Mouse (Mus musculus) stomach, postnatal 0 days (tissue): ENCODE results near the gene Olfr628. TPM values are rescaled to one million over a fixed set of nuclear protein-coding genes. Genes with fewer than 3 reads are reported as not detected.
"Not testable (repeated sequence)": the region's sequence is repeated elsewhere in the genome, so short reads cannot be mapped to it uniquely, and the experiment has no call there.

Experiments used
- ATAC-seq: fragments of 200-750 bp; cut with Nextera tagmentation; 2 replicates; pipeline ENCODE4 v1.8.0; 2017; ENCODE audit not compliant: low FRiP score, low TSS enrichment
- DNase-seq: peaks from one replicate; pipeline ENCODE4 v3.0.0-alpha.2; 2016; ENCODE audit warnings: low spot score
- H3K27ac ChIP-seq: fragments of 300-500 bp; sonication (generic); replicated peaks from 2 replicates; pipeline ENCODE4 v1.5.1; 2014; ENCODE audit warnings: mild to moderate bottlenecking, control low read depth
- H3K27me3 ChIP-seq: fragments of 300-500 bp; sonication (generic); 2 replicates; pipeline ENCODE4 v1.6.1; 2014; ENCODE audit warnings: low read length; ENCODE audit not compliant: control insufficient read depth, insufficient read depth
- H3K36me3 ChIP-seq: fragments of 300-500 bp; sonication (generic); 2 replicates; pipeline ENCODE4 v1.6.1; 2014; ENCODE audit warnings: low read length, mixed read lengths; ENCODE audit not compliant: control insufficient read depth, insufficient read depth
- H3K4me1 ChIP-seq: fragments of 300-500 bp; sonication (generic); replicated peaks from 2 replicates; pipeline ENCODE4 v1.6.1; 2014; ENCODE audit warnings: antibody characterized with exemption; ENCODE audit not compliant: control insufficient read depth, insufficient read depth
- H3K4me2 ChIP-seq: fragments of 300-500 bp; sonication (generic); replicated peaks from 2 replicates; pipeline ENCODE4 v1.6.1; 2014; ENCODE audit warnings: low read depth, mild to moderate bottlenecking, control low read depth, moderate library complexity
- H3K4me3 ChIP-seq: fragments of 300-500 bp; sonication (generic); 2 replicates; pipeline ENCODE4 v1.5.1; 2014; ENCODE audit warnings: low read depth, low read length, control low read depth
- H3K9ac ChIP-seq: fragments of 300-500 bp; sonication (generic); 2 replicates; pipeline ENCODE4 v1.6.1; 2014; ENCODE audit warnings: mild to moderate bottlenecking, low read length, control low read depth, mixed read lengths
- H3K9me3 ChIP-seq: fragments of 300-500 bp; sonication (generic); 2 replicates; pipeline ENCODE4 v1.6.1; 2016; ENCODE audit warnings: low read length; ENCODE audit not compliant: control insufficient read depth
- CTCF ChIP-seq: IDR thresholded peaks from 2 replicates; pipeline ENCODE4 v1.5.1; 2016; ENCODE audit warnings: antibody characterized with exemption, low read depth, mild to moderate bottlenecking, moderate library complexity
- EP300 ChIP-seq: optimal IDR thresholded peaks from 2 replicates; pipeline ENCODE3; 2016; ENCODE audit warnings: antibody characterized with exemption
- WGBS: fragments of 180-500 bp; shearing (Covaris S2); extraction: QIAGEN DNeasy Blood & Tissue Kit; methylation state at CpG from one replicate; pipeline ENCODE4 v1.1.7; 2014; 5-methylcytosine and 5-hydroxymethylcytosine counted together
- polyA plus RNA-seq: library from polyadenylated mRNA; unstranded; fragments of >200 nt; fragmentation: Nextera tagmentation; extraction: Ambion mirVana; gene quantifications from 2 replicates; pipeline ENCODE4 v1.2.1, GENCODE M21; 2015

Olfr628 gene
- not detected in 2 replicates for polyA plus RNA-seq

DNA sequence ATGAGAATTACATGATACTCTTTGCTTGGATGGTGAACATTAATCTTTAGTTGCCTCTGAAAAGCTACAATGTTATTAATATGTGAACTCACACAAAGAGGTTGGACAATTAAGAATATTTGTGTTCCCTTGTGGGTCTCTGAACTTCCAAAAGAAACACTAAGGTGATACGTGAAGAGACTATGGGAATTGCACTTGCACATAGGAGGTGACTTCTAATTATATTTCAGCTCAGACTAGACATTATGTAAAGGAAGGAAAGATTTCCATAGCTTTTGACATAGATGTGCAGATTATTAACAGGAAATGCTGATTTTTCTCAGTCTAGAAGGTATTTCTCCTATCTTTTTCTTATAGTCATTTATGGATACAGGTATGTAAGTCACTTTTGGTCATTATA is at the start of gene Olfr628:
Olfr628 (plus strand) TSS at position 301 of the 400 bp plus-strand sequence.
- no peak within 1 kb of the TSS for H3K4me2 ChIP-seq
- no peaks in the 10 kb centered on the region for H3K36me3 ChIP-seq
- no peak for ATAC-seq
- 77% methylated on average over 1 of the region's 1 CpGs for WGBS
- no peaks in the 10 kb centered on the region for H3K27me3 ChIP-seq
- H3K9ac ChIP-seq, result no peak within 1 kb of the TSS
- no peaks in the 10 kb centered on the region for H3K9me3 ChIP-seq
- no peaks in the 10 kb centered on the region for H3K4me1 ChIP-seq
- DNase-seq, result no peak
- TF ChIP-seq CTCF (no peak), EP300 (no peak)
- H3K4me3 ChIP-seq, result no peak within 1 kb of the TSS
- H3K27ac ChIP-seq, result no peak within 1 kb of the TSS

DNA sequence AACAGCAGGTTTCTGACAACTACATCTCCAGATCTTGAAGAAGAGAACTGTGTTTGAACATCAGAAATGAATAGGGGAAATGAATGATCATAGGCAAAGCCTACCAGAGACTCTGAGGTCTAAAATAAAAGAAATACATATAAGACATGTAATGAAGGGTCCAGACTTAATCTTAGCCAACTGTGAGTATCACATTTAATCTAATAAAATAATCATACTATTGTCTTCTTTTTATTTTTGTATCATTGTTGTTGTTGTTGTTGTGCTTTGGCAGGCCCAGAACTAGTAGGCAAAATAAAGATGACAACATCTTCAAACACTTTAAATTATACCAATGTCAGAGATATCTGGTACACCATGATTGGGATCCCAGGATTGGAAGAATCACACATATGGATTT is 47.8 kb upstream of the Olfr628 start, which contains the start of gene Olfr625-ps1:
Olfr625-ps1 (plus strand) TSS at position 301 of the 400 bp plus-strand sequence.
- TF ChIP-seq CTCF (no peak), EP300 (no peak)
- no peaks in the 10 kb centered on the region for H3K4me1 ChIP-seq
- no peak within 1 kb of the TSS for H3K27ac ChIP-seq
- no peak within 1 kb of the TSS for H3K4me2 ChIP-seq
- H3K4me3 ChIP-seq, result no peak within 1 kb of the TSS
- DNase-seq (no peak), ATAC-seq (no peak)
- no peaks in the 10 kb centered on the region for H3K9me3 ChIP-seq
- H3K9ac ChIP-seq, result no peak within 1 kb of the TSS
- no peaks in the 10 kb centered on the region for H3K27me3 ChIP-seq
- H3K36me3 ChIP-seq, result no peaks in the 10 kb centered on the region

DNA sequence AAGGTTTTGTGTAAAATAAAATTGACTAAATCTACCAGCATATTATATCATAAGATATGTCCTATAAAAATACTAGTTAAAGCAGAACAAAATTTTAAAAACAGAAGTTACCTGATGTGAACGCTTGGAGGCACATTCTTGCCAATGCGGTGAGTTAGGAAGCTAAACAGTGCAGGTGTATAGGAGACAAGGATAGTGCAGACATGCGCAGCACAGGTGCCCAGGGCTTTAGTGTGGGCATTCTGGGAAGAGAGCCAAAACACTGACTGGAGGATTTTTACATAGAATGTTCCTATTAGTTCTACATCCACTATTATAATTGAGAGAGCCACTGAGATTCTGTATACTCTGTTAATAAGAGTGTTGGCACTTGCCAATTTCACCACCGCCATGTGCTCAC is 30.7 kb upstream of the Olfr628 start:
- WGBS, result 82% methylated on average over 4 of the region's 4 CpGs
- H3K36me3 ChIP-seq, result no peaks in the 10 kb centered on the region
- H3K27ac ChIP-seq, result no peak overlapping the region
- no peaks in the 10 kb centered on the region for H3K9me3 ChIP-seq
- no peaks in the 10 kb centered on the region for H3K27me3 ChIP-seq
- no peak overlapping the region for H3K4me2 ChIP-seq
- TF ChIP-seq EP300 (no peak), CTCF (no peak)
- no peak overlapping the region for H3K9ac ChIP-seq
- ATAC-seq (no peak), DNase-seq (no peak)
- no peak overlapping the region for H3K4me3 ChIP-seq
- H3K4me1 ChIP-seq, result no peaks in the 10 kb centered on the region

DNA sequence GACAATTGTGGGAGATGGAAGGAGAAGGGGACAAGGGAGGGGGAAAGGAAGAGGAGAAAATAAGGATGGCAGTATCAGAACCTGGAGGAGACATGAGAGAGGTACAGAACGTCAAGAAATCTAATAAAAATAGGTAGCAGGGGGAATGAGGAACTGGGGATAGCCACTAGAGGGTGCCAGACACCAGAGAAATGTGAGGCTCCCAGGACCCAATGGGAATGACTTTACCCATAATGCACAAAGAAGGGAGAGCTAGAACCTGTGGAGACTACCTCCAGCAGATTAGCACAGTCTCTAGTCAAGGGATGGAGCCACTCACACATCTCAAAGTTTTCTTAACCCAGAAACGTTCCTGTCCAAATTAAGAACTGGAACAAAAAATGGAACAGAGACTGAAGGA is 18.1 kb upstream of the Olfr628 start:
- ATAC-seq (no peak), DNase-seq (no peak)
- Histone ChIP-seq H3K4me1 (no peaks in the 10 kb centered on the region), H3K27me3 (no peaks in the 10 kb centered on the region), H3K36me3 (no peaks in the 10 kb centered on the region), H3K27ac (no peak overlapping the region), H3K4me2 (no peak overlapping the region), H3K9ac (no peak overlapping the region), H3K9me3 (no peaks in the 10 kb centered on the region), H3K4me3 (no peak overlapping the region)
- WGBS, result 30% methylated on average over 2 of the region's 2 CpGs
- TF ChIP-seq EP300, result no peak
- peak; percentile 50 for TF ChIP-seq CTCF

DNA sequence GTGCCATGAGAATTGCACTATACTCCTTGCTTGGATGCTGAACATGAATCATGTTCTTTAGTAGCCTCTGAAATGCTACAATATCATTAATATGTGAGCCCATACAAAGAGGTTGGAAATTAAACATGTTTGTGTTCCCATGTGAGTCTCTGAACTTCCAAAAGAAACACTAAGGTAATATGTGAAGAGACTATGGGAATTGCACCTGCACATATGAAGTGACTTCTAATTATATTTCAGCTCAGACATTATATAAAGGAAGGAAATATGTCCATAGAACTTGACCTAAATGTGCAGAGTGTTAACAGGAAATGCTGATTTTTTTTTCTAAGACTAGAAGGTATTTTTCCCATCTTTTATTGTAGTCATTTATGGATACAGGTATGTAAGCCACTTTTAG is 15.8 kb upstream of the Olfr628 start, which contains the start of gene Olfr243:
Olfr243 (plus strand) TSS at position 301 of the 400 bp plus-strand sequence.
- Histone ChIP-seq H3K4me2 (no peak within 1 kb of the TSS), H3K27me3 (no peaks in the 10 kb centered on the region), H3K27ac (no peak within 1 kb of the TSS), H3K4me1 (no peaks in the 10 kb centered on the region), H3K4me3 (no peak within 1 kb of the TSS), H3K36me3 (no peaks in the 10 kb centered on the region), H3K9me3 (no peaks in the 10 kb centered on the region), H3K9ac (no peak within 1 kb of the TSS)
- DNase-seq (no peak), ATAC-seq (no peak)
- no peak for TF ChIP-seq CTCF
- no peak for TF ChIP-seq EP300

DNA sequence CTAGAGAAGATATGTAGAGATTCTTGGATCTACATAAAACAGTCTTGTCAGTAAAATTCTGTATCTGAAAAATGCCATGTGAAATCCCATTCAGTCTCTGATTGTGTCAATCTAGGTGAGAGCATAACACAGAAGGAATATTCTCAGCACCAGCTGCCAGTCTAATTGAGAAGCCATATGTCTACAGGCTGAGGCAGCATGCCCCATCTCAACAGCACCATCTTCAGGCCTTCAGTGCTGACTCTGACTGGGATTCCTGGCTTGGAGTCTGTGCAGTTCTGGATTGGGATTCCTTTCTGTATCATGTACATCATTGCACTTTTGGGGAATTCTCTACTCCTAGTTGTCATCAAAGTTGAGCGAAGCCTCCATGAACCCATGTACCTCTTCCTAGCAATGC is 13.8 kb upstream of the Olfr628 start:
- not testable (repeated sequence) for ATAC-seq, H3K27ac ChIP-seq, DNase-seq, H3K36me3 ChIP-seq, H3K9me3 ChIP-seq, H3K27me3 ChIP-seq, H3K4me1 ChIP-seq, H3K4me2 ChIP-seq, H3K4me3 ChIP-seq, H3K9ac ChIP-seq
- 88% methylated on average over 1 of the region's 1 CpGs for WGBS
